ENCODE assay signal across 1 mouse cellular context in the genomic region with DNA sequence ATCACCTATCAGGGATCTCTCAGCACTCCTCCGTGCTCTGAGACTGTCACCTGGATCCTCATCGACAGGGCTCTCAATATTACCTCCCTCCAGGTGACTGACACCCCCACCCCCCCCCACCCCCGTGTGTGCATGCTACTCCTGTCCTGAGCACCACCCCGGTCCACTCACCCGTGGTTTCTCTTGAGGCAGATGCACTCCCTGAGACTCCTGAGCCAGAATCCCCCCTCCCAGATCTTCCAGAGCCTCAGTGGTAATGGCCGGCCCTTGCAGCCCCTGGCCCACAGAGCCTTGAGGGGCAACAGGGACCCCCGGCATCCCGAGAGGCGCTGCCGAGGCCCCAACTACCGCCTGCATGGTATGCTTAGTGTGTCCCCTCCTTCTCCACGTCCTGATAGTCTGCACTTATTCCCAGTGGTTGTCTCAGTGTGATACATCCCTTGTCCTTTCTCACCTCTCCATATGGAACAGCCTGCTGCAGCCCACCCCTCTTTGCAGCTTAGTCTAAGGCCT.
TF ChIP-seq lines count a peak whose summit lies in the region.

No protein-coding gene starts in this region.

TF ChIP-seq in CH12.LX, 34 proteins besides CTCF, POLR2A, EP300 and RAD21 (continued from another document):
- TF ChIP-seq IRF4 (IDR thresholded peaks at IDR 0.05; ENCODE audit: low read depth, low read length) (no peak), CHD1 (IDR thresholded peaks at IDR 0.05; ENCODE audit: low read depth, low read length) (no peak), SMC3 (IDR thresholded peaks at IDR 0.05; ENCODE audit: low read depth, low read length) (no peak), SIN3A (IDR thresholded peaks at IDR 0.05; ENCODE audit: low read length) (no peak), MEF2A (IDR thresholded peaks at IDR 0.05; ENCODE audit: borderline replicate concordance, low read depth, low read length) (no peak), JUND (conservative IDR thresholded peaks at IDR 0.05; ENCODE audit: low read depth, low read length) (no peak), KAT2A (IDR thresholded peaks at IDR 0.05; ENCODE audit: insufficient replicate concordance, low read length) (no peak), TCF12 (IDR thresholded peaks at IDR 0.05; ENCODE audit: low read depth, low read length) (no peak), POLR2AphosphoS2 (IDR thresholded peaks at IDR 0.05; ENCODE audit: low read depth, low read length) (no peak), MYC (IDR thresholded peaks at IDR 0.05; ENCODE audit: low read depth, low read length) (no peak), PAX5 (IDR thresholded peaks at IDR 0.05; ENCODE audit: low read length) (no peak), MAFK (IDR thresholded peaks at IDR 0.05; ENCODE audit: insufficient replicate concordance, low read length) (no peak), ZC3H11A (IDR thresholded peaks at IDR 0.05; ENCODE audit: low read depth, low read length) (no peak), ETS1 (conservative IDR thresholded peaks at IDR 0.05; ENCODE audit: low read depth, low read length) (no peak)
